Mouse (Mus musculus) forebrain, embryonic 10.5 days (tissue): ENCODE measurements around the gene Kcnc3. TPM values are rescaled to one million over a fixed set of nuclear protein-coding genes. Genes with fewer than 3 reads are reported as not detected.
A peak's percentile ranks its signal among the peaks of the same experiment; 100 is the strongest.

Source experiments
- DNase-seq: peaks from one replicate; pipeline ENCODE4 v3.0.0-alpha.2; 2017; ENCODE audit warnings: low spot score; ENCODE audit errors: extremely low spot score
- H3K27ac ChIP-seq: fragments of 300-500 bp; sonication (generic); 2 replicates; pipeline ENCODE4 v1.5.1; 2016; ENCODE audit warnings: mild to moderate bottlenecking
- H3K27me3 ChIP-seq: fragments of 300-500 bp; sonication (generic); 2 replicates; pipeline ENCODE4 v1.6.1; 2016; ENCODE audit warnings: mild to moderate bottlenecking; ENCODE audit not compliant: poor library complexity, severe bottlenecking
- H3K36me3 ChIP-seq: fragments of 300-500 bp; sonication (generic); replicated peaks from 2 replicates; pipeline ENCODE4 v1.6.1; 2016; ENCODE audit warnings: mild to moderate bottlenecking, moderate library complexity
- H3K4me1 ChIP-seq: fragments of 300-500 bp; sonication (generic); 2 replicates; pipeline ENCODE4 v1.6.1; 2016
- H3K4me3 ChIP-seq: fragments of 300-500 bp; sonication (generic); 2 replicates; pipeline ENCODE4 v1.5.1; 2016; ENCODE audit warnings: mild to moderate bottlenecking, moderate library complexity
- H3K9me3 ChIP-seq: fragments of 300-500 bp; sonication (generic); 2 replicates; pipeline ENCODE4 v1.6.1; 2016; ENCODE audit warnings: mild to moderate bottlenecking, moderate library complexity
- WGBS: fragments of 180-500 bp; shearing (Covaris S2); methylation state at CpG from one replicate; pipeline ENCODE4 v1.1.7; 2016; 5-methylcytosine and 5-hydroxymethylcytosine counted together
- polyA plus RNA-seq: library from polyadenylated mRNA; unstranded; fragments of >200 nt; fragmentation: Nextera tagmentation; extraction: Ambion mirVana; gene quantifications from 2 replicates; pipeline ENCODE4 v1.2.1, GENCODE M21; 2016

Gene Kcnc3
- polyA plus RNA-seq, 1 experiment from 2014 or later, result 0.84 TPM

GRCm38 (mm10) chr7:44603186-44603855 lies 12.9 kb downstream of the Kcnc3 start:
- peak; percentile 44 for DNase-seq
- peaks cover 62% of the 10 kb centered on the region for H3K4me1 ChIP-seq
- no peaks in the 10 kb centered on the region for H3K36me3 ChIP-seq
- peak overlapping the region; percentile 51 for H3K4me3 ChIP-seq
- H3K27me3 ChIP-seq, result peaks cover 86% of the 10 kb centered on the region
- peak overlapping the region; percentile 84 for H3K27ac ChIP-seq
- 4% methylated on average over 20 of the region's 20 CpGs for WGBS
- H3K9me3 ChIP-seq, result no peaks in the 10 kb centered on the region

GRCm38 (mm10) chr7:44604139-44604606 lies 13.7 kb downstream of the Kcnc3 start:
- peak; percentile 88 for DNase-seq
- Histone ChIP-seq H3K27ac (peak overlapping the region; percentile 84), H3K4me1 (peaks cover 62% of the 10 kb centered on the region), H3K27me3 (peaks cover 95% of the 10 kb centered on the region), H3K9me3 (no peaks in the 10 kb centered on the region), H3K36me3 (no peaks in the 10 kb centered on the region), H3K4me3 (peak overlapping the region; percentile 51)
- under 1% methylated on average over 25 of the region's 25 CpGs for WGBS

- Histone ChIP-seq H3K4me3 (peak overlapping the region; percentile 51), H3K4me1 (peaks cover 62% of the 10 kb centered on the region), H3K9me3 (no peaks in the 10 kb centered on the region), H3K27ac (peak overlapping the region; percentile 84), H3K36me3 (no peaks in the 10 kb centered on the region), H3K27me3 (peaks cover 96% of the 10 kb centered on the region)
- WGBS, result under 1% methylated on average over 8 of the region's 8 CpGs
- no peak for DNase-seq
Measured at GRCm38 (mm10) chr7:44604619-44605018, 14.2 kb downstream of the Kcnc3 start.

DNA sequence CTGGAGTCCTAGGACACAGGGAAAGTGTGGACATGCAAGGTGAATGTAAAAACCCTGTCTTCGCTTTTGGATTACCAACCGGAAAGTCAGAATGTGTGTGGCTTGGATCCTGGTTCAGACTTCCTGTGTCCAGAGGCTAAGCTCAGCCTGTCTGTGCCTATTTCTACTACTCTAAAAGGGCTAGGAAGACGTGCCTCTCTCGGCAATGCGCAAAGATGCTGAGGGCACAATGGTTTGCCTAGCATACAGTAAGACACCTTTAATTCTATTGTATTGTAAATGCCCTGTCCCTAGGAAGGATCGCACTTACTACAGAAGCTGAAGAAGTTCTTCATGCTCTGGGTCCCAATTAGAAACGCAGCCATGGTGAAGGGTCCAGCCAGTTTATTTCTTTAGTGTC lies 15.0 kb downstream of the Kcnc3 start:
- WGBS, result 33% methylated on average over 7 of the region's 7 CpGs
- peaks cover 62% of the 10 kb centered on the region for H3K4me1 ChIP-seq
- no peak for DNase-seq
- H3K27me3 ChIP-seq, result peaks cover 94% of the 10 kb centered on the region
- H3K27ac ChIP-seq, result no peak overlapping the region
- H3K4me3 ChIP-seq, result no peak overlapping the region
- H3K9me3 ChIP-seq, result no peaks in the 10 kb centered on the region
- H3K36me3 ChIP-seq, result no peaks in the 10 kb centered on the region

GRCm38 (mm10) chr7:44606171-44606901 lies 15.9 kb downstream of the Kcnc3 start:
- DNase-seq, result no peak
- Histone ChIP-seq H3K4me3 (peak overlapping the region; percentile 10; the same call in 1 of the 2 replicates), H3K36me3 (no peaks in the 10 kb centered on the region), H3K27me3 (peaks cover 94% of the 10 kb centered on the region), H3K4me1 (peaks cover 57% of the 10 kb centered on the region), H3K9me3 (no peaks in the 10 kb centered on the region), H3K27ac (no peak overlapping the region)
- WGBS, result 9% methylated on average over 29 of the region's 29 CpGs

- 93% methylated on average over 7 of the region's 7 CpGs for WGBS
- peaks cover 29% of the 10 kb centered on the region for H3K4me1 ChIP-seq
Measured at GRCm38 (mm10) chr7:44612192-44612591, 21.7 kb downstream of the Kcnc3 start.

DNA sequence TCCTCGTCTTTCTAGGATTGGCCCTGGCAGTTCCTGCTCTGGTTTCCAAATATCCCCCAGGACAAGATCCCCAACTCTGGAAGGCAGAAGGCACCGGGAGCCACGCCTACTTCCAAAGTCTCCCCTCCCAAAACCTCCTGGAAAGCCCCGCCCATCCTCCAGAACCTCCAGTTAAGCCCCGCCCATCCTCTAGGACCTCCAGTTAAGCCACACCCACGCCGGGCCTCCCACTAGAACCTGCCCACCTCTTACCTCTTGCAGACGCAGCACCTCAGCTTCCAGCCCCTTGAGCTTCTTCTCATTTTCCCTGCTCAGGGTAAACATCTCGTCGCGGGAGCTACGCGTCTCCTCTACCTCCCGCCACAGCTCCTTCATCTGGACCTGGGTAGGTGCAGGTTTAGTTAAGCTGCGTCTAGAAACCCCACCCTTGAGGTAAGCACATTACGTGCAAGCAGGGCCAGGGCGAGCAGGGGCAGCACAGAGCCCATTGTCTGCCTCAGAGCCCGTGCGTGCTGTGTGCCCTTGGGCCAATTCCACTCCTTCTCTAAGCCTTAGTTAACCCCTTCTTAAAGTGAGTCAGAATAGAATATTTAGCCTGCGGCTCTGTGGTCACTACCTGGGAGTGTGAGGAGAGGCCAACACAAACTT lies 23.7 kb downstream of the Kcnc3 start:
- H3K9me3 ChIP-seq, result peaks cover 11% of the 10 kb centered on the region; the same call in 1 of the 2 replicates
- DNase-seq, result peak; percentile 32
- peak overlapping the region; percentile 34 for H3K4me3 ChIP-seq
- 6% methylated on average over 20 of the region's 20 CpGs for WGBS
- peaks cover 53% of the 10 kb centered on the region for H3K27me3 ChIP-seq
- peaks cover 29% of the 10 kb centered on the region for H3K4me1 ChIP-seq
- no peak overlapping the region for H3K27ac ChIP-seq
- no peaks in the 10 kb centered on the region for H3K36me3 ChIP-seq

More at GRCm38 (mm10) chr7:44612192-44612591, 21.7 kb downstream of the Kcnc3 start:
- H3K4me3 ChIP-seq, result no peak overlapping the region
- no peaks in the 10 kb centered on the region for H3K36me3 ChIP-seq
- H3K27ac ChIP-seq, result no peak overlapping the region
- peaks cover 6% of the 10 kb centered on the region; the same call in 1 of the 2 replicates for H3K9me3 ChIP-seq
- peaks cover 72% of the 10 kb centered on the region for H3K27me3 ChIP-seq
- no peak for DNase-seq

DNA sequence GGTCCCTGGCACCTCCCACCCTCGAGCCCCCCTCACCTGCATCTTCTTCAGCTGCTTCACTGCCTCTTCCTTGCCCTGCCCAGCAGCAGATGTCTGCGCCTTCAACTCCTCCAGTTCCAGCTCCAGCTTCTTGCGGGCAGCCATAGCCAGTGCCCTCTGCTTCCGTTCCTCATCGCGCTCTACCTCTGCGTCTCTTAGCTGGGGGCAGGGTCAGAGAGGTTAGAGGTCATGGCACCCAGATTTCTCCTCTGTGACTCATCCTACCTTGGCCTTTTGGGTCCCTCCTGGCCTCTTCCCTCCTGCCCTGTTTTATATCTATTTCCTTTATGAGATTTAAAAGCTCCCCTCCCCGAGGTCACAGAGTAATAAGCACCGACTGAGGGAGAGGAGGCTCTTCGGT lies 24.8 kb downstream of the Kcnc3 start:
- H3K4me1 ChIP-seq, result peaks cover 29% of the 10 kb centered on the region
- no peak overlapping the region for H3K27ac ChIP-seq
- H3K4me3 ChIP-seq, result peak overlapping the region; percentile 14; the same call in 1 of the 2 replicates
- H3K27me3 ChIP-seq, result peaks cover 47% of the 10 kb centered on the region
- no peaks in the 10 kb centered on the region for H3K36me3 ChIP-seq
- no peak for DNase-seq
- WGBS, result 15% methylated on average over 10 of the region's 10 CpGs
- peaks cover 16% of the 10 kb centered on the region; the same call in 1 of the 2 replicates for H3K9me3 ChIP-seq

DNA sequence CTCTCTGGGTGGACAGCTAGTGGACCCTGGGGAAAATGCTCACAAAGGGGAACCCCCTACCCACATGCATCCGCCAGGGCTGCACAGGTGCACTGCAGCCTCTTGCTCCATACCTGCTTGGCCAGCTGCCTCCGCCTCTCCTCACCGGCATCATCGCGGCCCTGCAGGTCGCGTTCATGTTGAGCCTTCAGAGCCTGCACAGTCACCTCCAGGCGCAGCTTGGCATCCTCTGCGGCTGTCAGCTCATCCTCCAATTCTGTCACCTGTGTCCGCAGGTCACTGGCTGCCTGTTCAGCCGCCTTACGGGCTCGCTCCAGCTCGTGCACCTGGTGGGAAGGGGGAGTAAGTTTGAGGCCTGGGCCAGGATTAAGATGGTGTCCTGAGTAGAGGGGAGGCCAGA lies 25.5 kb downstream of the Kcnc3 start:
- Histone ChIP-seq H3K36me3 (no peaks in the 10 kb centered on the region), H3K27ac (no peak overlapping the region), H3K4me1 (peaks cover 29% of the 10 kb centered on the region), H3K9me3 (peaks cover 16% of the 10 kb centered on the region; the same call in 1 of the 2 replicates), H3K4me3 (no peak overlapping the region), H3K27me3 (peaks cover 40% of the 10 kb centered on the region)
- WGBS, result 81% methylated on average over 14 of the region's 14 CpGs
- no peak for DNase-seq

- Histone ChIP-seq H3K4me3 (no peak overlapping the region), H3K36me3 (no peaks in the 10 kb centered on the region), H3K27me3 (peaks cover 35% of the 10 kb centered on the region), H3K4me1 (peaks cover 29% of the 10 kb centered on the region), H3K9me3 (peaks cover 16% of the 10 kb centered on the region; the same call in 1 of the 2 replicates), H3K27ac (no peak overlapping the region)
- 79% methylated on average over 3 of the region's 3 CpGs for WGBS
- no peak for DNase-seq
Measured at GRCm38 (mm10) chr7:44617059-44617458, 26.6 kb downstream of the Kcnc3 start.

GRCm38 (mm10) chr7:44623714-44624542 lies 33.5 kb downstream of the Kcnc3 start:
- Histone ChIP-seq H3K4me1 (peaks cover 7% of the 10 kb centered on the region; the same call in 1 of the 2 replicates), H3K4me3 (no peak overlapping the region), H3K27ac (no peak overlapping the region), H3K9me3 (peaks cover 9% of the 10 kb centered on the region; the same call in 1 of the 2 replicates), H3K36me3 (no peaks in the 10 kb centered on the region), H3K27me3 (peaks cover 6% of the 10 kb centered on the region; the same call in 1 of the 2 replicates)
- WGBS, result 46% methylated on average over 18 of the region's 18 CpGs
- no peak for DNase-seq

GRCm38 (mm10) chr7:44624543-44624826 lies 34.0 kb downstream of the Kcnc3 start:
- Histone ChIP-seq H3K4me3 (no peak overlapping the region), H3K27me3 (peaks cover 6% of the 10 kb centered on the region; the same call in 1 of the 2 replicates), H3K27ac (no peak overlapping the region), H3K36me3 (no peaks in the 10 kb centered on the region), H3K4me1 (peaks cover 7% of the 10 kb centered on the region; the same call in 1 of the 2 replicates), H3K9me3 (peaks cover 5% of the 10 kb centered on the region; the same call in 1 of the 2 replicates)
- DNase-seq, result no peak
- WGBS, result 83% methylated on average over 3 of the region's 3 CpGs
